Mouse (Mus musculus): ENCODE results near the gene Gfm2.

GRCm38 (mm10) chr13:97201076-97201475, 63.3 kb downstream of the Gfm2 start:
- TF ChIP-seq CTCF (IDR thresholded peaks at IDR 0.05; ENCODE audit: low read depth) (no peak), EP300 (IDR thresholded peaks at IDR 0.05; ENCODE audit: low read depth) (no peak)

Data from liver, embryonic 14.5 days (tissue).